Mouse (Mus musculus) forebrain, postnatal 0 days (tissue): ENCODE data around the gene Atox1. TPM values are rescaled to one million over a fixed set of nuclear protein-coding genes. Genes with fewer than 3 reads are reported as not detected.
A peak's percentile ranks its signal among the peaks of the same experiment; 100 is the strongest.
"Not testable (repeated sequence)": the region's sequence is repeated elsewhere in the genome, so short reads cannot be mapped to it uniquely, and the experiment has no call there.

Experiments
- ATAC-seq: fragments of 200-750 bp; cut with Nextera tagmentation; 2 replicates; pipeline ENCODE4 v1.8.0; 2017; ENCODE audit warnings: mild to moderate bottlenecking, moderate library complexity
- DNase-seq: peaks from one replicate; pipeline ENCODE4 v3.0.0-alpha.2; 2015
- H3K27ac ChIP-seq: fragments of 300-500 bp; sonication (generic); 2 replicates; pipeline ENCODE4 v1.5.1; 2014; ENCODE audit warnings: low read depth, mild to moderate bottlenecking, antibody characterized with exemption, low read length, moderate library complexity, mixed read lengths
- H3K27me3 ChIP-seq: fragments of 300-500 bp; sonication (generic); 2 replicates; pipeline ENCODE4 v1.6.1; 2014; ENCODE audit warnings: mild to moderate bottlenecking, low read length, mixed read lengths; ENCODE audit not compliant: insufficient read depth
- H3K36me3 ChIP-seq: fragments of 300-500 bp; sonication (generic); 2 replicates; pipeline ENCODE4 v1.6.1; 2014; ENCODE audit warnings: mild to moderate bottlenecking, moderate library complexity; ENCODE audit not compliant: insufficient read depth
- H3K4me1 ChIP-seq: fragments of 300-500 bp; sonication (generic); 2 replicates; pipeline ENCODE4 v1.6.1; 2014; ENCODE audit warnings: antibody characterized with exemption; ENCODE audit not compliant: insufficient read depth
- H3K4me2 ChIP-seq: fragments of 300-500 bp; sonication (generic); 2 replicates; pipeline ENCODE4 v1.6.1; 2014; ENCODE audit warnings: low read depth, mild to moderate bottlenecking, moderate library complexity
- H3K4me3 ChIP-seq: fragments of 300-500 bp; sonication (generic); 2 replicates; pipeline ENCODE4 v1.5.1; 2014; ENCODE audit warnings: low read depth, low read length, mixed read lengths
- H3K9ac ChIP-seq: fragments of 300-500 bp; sonication (generic); 2 replicates; pipeline ENCODE4 v1.6.1; 2014; ENCODE audit warnings: mild to moderate bottlenecking
- H3K9me3 ChIP-seq: fragments of 300-500 bp; sonication (generic); 2 replicates; pipeline ENCODE4 v1.6.1; 2016; ENCODE audit warnings: low read length
- CTCF ChIP-seq: sonication (generic); IDR thresholded peaks from 2 replicates; pipeline ENCODE4 v1.5.1; 2016; ENCODE audit warnings: antibody characterized with exemption, control low read depth, low read depth
- WGBS: fragments of 180-500 bp; shearing (Covaris S2); extraction: QIAGEN DNeasy Blood & Tissue Kit; methylation state at CpG from one replicate; pipeline ENCODE4 v1.1.7; 2014; 5-methylcytosine and 5-hydroxymethylcytosine counted together
- polyA plus RNA-seq: library from polyadenylated mRNA; unstranded; fragments of >200 nt; fragmentation: Nextera tagmentation; extraction: Ambion mirVana; gene quantifications from 2 replicates; pipeline ENCODE4 v1.2.1, GENCODE M21; 2015
- total RNA-seq: library from RNA; depleted of rRNA; stranded (reverse); fragments of >200 nt; gene quantifications from 2 replicates; pipeline ENCODE4 v1.2.3, GENCODE M21; 2014

The Atox1 gene
- total and polyA plus RNA-seq, 2 experiments from 2014 or later: 141 to 268 TPM

DNA sequence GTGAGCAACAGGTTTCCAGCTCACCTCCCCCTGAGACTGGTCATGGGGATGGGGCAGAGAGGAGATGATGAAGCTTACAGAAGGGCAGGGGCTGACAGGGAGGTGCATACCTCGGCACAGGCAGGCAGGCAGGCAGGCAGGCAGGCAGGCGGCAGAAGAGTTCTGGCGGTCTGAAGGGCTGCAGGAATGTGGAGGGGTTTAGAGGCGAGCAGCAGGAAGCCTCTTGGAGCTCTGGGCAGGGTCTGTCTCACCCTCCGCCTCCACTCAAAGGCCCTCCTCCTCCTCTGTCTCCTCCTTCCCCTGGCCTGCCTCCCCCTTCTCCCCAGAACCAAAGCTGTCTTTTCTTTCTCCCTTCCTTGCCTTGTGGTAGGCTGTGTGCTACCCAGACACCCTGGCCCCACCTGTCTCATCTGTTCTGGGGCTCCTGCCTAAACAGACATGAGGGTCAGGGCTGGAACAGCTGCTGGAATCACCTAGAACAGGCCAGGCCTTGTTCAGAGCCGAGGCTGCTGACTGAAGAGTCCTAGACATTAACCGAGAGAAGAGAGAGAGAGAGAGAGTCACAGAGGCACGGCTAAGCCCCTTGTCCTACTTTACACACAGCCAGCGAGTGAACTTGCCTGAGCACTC lies 41.2 kb downstream of the Atox1 start:
- no peak for TF ChIP-seq CTCF
- Histone ChIP-seq H3K4me2 (peak overlapping the region; percentile 53), H3K27me3 (no peaks in the 10 kb centered on the region), H3K4me3 (peak overlapping the region; percentile 30), H3K9ac (peak overlapping the region; percentile 15), H3K27ac (peak overlapping the region; percentile 54; the same call in 1 of the 2 replicates), H3K36me3 (no peaks in the 10 kb centered on the region), H3K9me3 (no peaks in the 10 kb centered on the region), H3K4me1 (peaks cover 9% of the 10 kb centered on the region)
- WGBS: 9% methylated on average over 9 of the region's 9 CpGs
- ATAC-seq (peak; percentile 67), DNase-seq (peak; percentile 11)

- H3K9ac ChIP-seq: peak overlapping the region; percentile 15
- H3K9me3 ChIP-seq: no peaks in the 10 kb centered on the region
- peaks cover 9% of the 10 kb centered on the region for H3K4me1 ChIP-seq
- peak overlapping the region; percentile 54; the same call in 1 of the 2 replicates for H3K27ac ChIP-seq
- DNase-seq: peak; percentile 21
- no peak for TF ChIP-seq CTCF
- peak; percentile 23 for ATAC-seq
- no peaks in the 10 kb centered on the region for H3K36me3 ChIP-seq
- peak overlapping the region; percentile 30 for H3K4me3 ChIP-seq
- peak overlapping the region; percentile 53 for H3K4me2 ChIP-seq
- no peaks in the 10 kb centered on the region for H3K27me3 ChIP-seq
- WGBS: 3% methylated on average over 4 of the region's 4 CpGs
Observed at GRCm38 (mm10) chr11:55419296-55419677, 41.8 kb downstream of the Atox1 start.

DNA sequence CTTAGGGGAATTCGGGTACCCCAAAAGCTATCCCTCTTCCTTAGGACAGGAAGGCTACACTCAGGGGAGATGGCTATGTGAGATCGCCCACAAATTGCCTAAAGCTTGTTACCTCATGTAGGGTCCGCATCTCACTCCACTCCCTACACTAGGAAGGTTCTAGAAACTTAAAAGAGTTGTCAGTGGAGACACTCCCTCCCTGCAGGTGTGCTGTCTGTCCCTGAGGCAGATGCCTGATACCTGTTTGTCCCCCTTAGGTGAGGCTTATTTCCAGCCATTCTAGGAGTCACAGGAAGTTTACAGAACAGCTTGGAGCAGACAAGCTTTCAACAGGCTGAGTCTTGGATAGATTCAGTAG lies 42.4 kb downstream of the Atox1 start:
- Histone ChIP-seq H3K4me1 (peaks cover 9% of the 10 kb centered on the region), H3K9ac (0 out of 2 replicates have a peak overlapping the region, but pooled peaks have one; percentile 15), H3K27me3 (no peaks in the 10 kb centered on the region), H3K4me2 (peak overlapping the region; percentile 53), H3K9me3 (no peaks in the 10 kb centered on the region), H3K36me3 (no peaks in the 10 kb centered on the region), H3K27ac (no peak overlapping the region), H3K4me3 (peak overlapping the region; percentile 30)
- DNase-seq (no peak), ATAC-seq (no peak)
- 2% methylated on average over 3 of the region's 3 CpGs for WGBS
- TF ChIP-seq CTCF: no peak

- no peak for TF ChIP-seq CTCF
- DNase-seq (peak; percentile 47), ATAC-seq (peak; percentile 75)
- no peaks in the 10 kb centered on the region for H3K9me3 ChIP-seq
- H3K27ac ChIP-seq: no peak overlapping the region
- no peaks in the 10 kb centered on the region for H3K36me3 ChIP-seq
- 2% methylated on average over 24 of the region's 24 CpGs for WGBS
- peak overlapping the region; percentile 15; the same call in 1 of the 2 replicates for H3K9ac ChIP-seq
- peak overlapping the region; percentile 53 for H3K4me2 ChIP-seq
- H3K27me3 ChIP-seq: no peaks in the 10 kb centered on the region
- H3K4me1 ChIP-seq: peaks cover 9% of the 10 kb centered on the region
- H3K4me3 ChIP-seq: peak overlapping the region; percentile 30
Observed at GRCm38 (mm10) chr11:55417898-55418703, 42.9 kb downstream of the Atox1 start.

GRCm38 (mm10) chr11:55416609-55417265 lies 44.3 kb downstream of the Atox1 start:
- peak; percentile 14; the same call in 1 of the 2 replicates for ATAC-seq
- no peak overlapping the region for H3K4me2 ChIP-seq
- no peaks in the 10 kb centered on the region for H3K36me3 ChIP-seq

GRCm38 (mm10) chr11:55415731-55416130 lies 45.3 kb downstream of the Atox1 start:
- not testable (repeated sequence) for H3K9ac ChIP-seq, H3K27me3 ChIP-seq, ATAC-seq, H3K4me1 ChIP-seq, H3K4me3 ChIP-seq, H3K9me3 ChIP-seq, H3K36me3 ChIP-seq, DNase-seq, H3K4me2 ChIP-seq, H3K27ac ChIP-seq
- 91% methylated on average over 6 of the region's 6 CpGs for WGBS

More at GRCm38 (mm10) chr11:55416609-55417265, 44.3 kb downstream of the Atox1 start:
- H3K4me1 ChIP-seq: peaks cover 9% of the 10 kb centered on the region
- no peak overlapping the region for H3K9ac ChIP-seq
- no peak overlapping the region for H3K4me3 ChIP-seq
- DNase-seq: peak; percentile 33
- no peaks in the 10 kb centered on the region for H3K27me3 ChIP-seq
- H3K27ac ChIP-seq: no peak overlapping the region
- TF ChIP-seq CTCF: no peak
- WGBS: 79% methylated on average over 6 of the region's 6 CpGs
- no peaks in the 10 kb centered on the region for H3K9me3 ChIP-seq
